Mouse (Mus musculus) cerebellum, adult 2 months (tissue): ENCODE data around the gene Hoxb8.

ENCODE experiments used
- CTCF ChIP-seq: fragments of 200-500 bp; IDR thresholded peaks from 2 replicates; pipeline ENCODE4 v1.5.1; 2011; ENCODE audit warnings: low read depth, mild to moderate bottlenecking, control low read depth, low read length, moderate library complexity, borderline replicate concordance; ENCODE audit not compliant: insufficient read depth
- POLR2A ChIP-seq: fragments of 200-500 bp; IDR thresholded peaks from 2 replicates; pipeline ENCODE4 v1.6.1; 2011; ENCODE audit warnings: low read length, control low read depth, borderline replicate concordance; ENCODE audit not compliant: insufficient read depth

GRCm38 (mm10) chr11:96309288-96309687 lies 27.6 kb downstream of the Hoxb8 start:
- no peak for TF ChIP-seq CTCF
- TF ChIP-seq POLR2A: no peak
